Mouse (Mus musculus): ENCODE results near the gene Lbx2. TPM values are rescaled to one million over a fixed set of nuclear protein-coding genes. Genes with fewer than 3 reads are reported as not detected.

The Lbx2 gene
- 0.28 TPM in 1 of 2 replicates, not detected in the other for polyA plus RNA-seq (2014; fragmentation: Nextera tagmentation; extraction: Ambion mirVana)

GRCm38 (mm10) chr6:83086121-83087035 is at the start of gene Lbx2:
Lbx2 (plus strand) TSS chr6:83086367.
- no peaks in the 10 kb centered on the region for H3K9me3 ChIP-seq (ENCODE audit: control insufficient read depth, low read length)
- H3K9ac ChIP-seq (ENCODE audit: low read length) = peak within 1 kb of the TSS; percentile 44; the same call in 1 of the 2 replicates
- peak within 1 kb of the TSS; percentile 57 for H3K4me2 ChIP-seq (ENCODE audit: low read length)
- peaks cover 8% of the 10 kb centered on the region; the same call in 1 of the 2 replicates for H3K36me3 ChIP-seq (ENCODE audit: control insufficient read depth, insufficient read depth, low read length)
- WGBS = 2% methylated on average over 42 of the region's 42 CpGs
- ATAC-seq (ENCODE audit: insufficient number of reproducible peaks, insufficient read depth, low FRiP score, low read depth) = no peak
- peaks cover 88% of the 10 kb centered on the region for H3K27me3 ChIP-seq (ENCODE audit: control insufficient read depth, insufficient read depth, low read length)
- H3K27ac ChIP-seq (replicated peaks in 1 of 2; ENCODE audit: control insufficient read depth in 1 of 2, insufficient read depth in 1 of 2, low read depth in 2 of 2, low read length in 2 of 2) = no peak within 1 kb of the TSS
- H3K4me3 ChIP-seq (ENCODE audit: control insufficient read depth in 1 of 2, insufficient read depth in 1 of 2, low read depth in 1 of 2, low read length in 2 of 2) = peak within 1 kb of the TSS; percentile 26 to 28
- H3K4me1 ChIP-seq (ENCODE audit: control insufficient read depth in 2 of 2, insufficient read depth in 2 of 2, low read length in 2 of 2) = peaks cover 5 to 18% of the 10 kb centered on the region in 2 experiments; a peak in 3 of 4 replicates

GRCm38 (mm10) chr6:83037188-83037587 is 49.0 kb upstream of the Lbx2 start:
- Histone ChIP-seq H3K27me3 (ENCODE audit: control insufficient read depth, insufficient read depth, low read length) (peaks cover 1% of the 10 kb centered on the region), H3K27ac (replicated peaks in 1 of 2; ENCODE audit: control insufficient read depth in 1 of 2, insufficient read depth in 1 of 2, low read depth in 2 of 2, low read length in 2 of 2) (no peak overlapping the region), H3K4me1 (ENCODE audit: control insufficient read depth in 2 of 2, insufficient read depth in 2 of 2, low read length in 2 of 2) (peaks cover 5 to 12% of the 10 kb centered on the region in 2 experiments; a peak in 3 of 4 replicates), H3K9ac (ENCODE audit: low read length) (no peak overlapping the region), H3K4me2 (ENCODE audit: low read length) (no peak overlapping the region), H3K36me3 (ENCODE audit: control insufficient read depth, insufficient read depth, low read length) (no peaks in the 10 kb centered on the region), H3K9me3 (ENCODE audit: control insufficient read depth, low read length) (no peaks in the 10 kb centered on the region), H3K4me3 (ENCODE audit: control insufficient read depth in 1 of 2, insufficient read depth in 1 of 2, low read depth in 1 of 2, low read length in 2 of 2) (no peak overlapping the region)
- no peak for ATAC-seq (ENCODE audit: insufficient number of reproducible peaks, insufficient read depth, low FRiP score, low read depth)
- WGBS = 83% methylated on average over 8 of the region's 8 CpGs

GRCm38 (mm10) chr6:83038496-83039012 is 47.6 kb upstream of the Lbx2 start:
- H3K4me2 ChIP-seq (ENCODE audit: low read length) = peak overlapping the region; percentile 52
- WGBS = 14% methylated on average over 24 of the region's 24 CpGs
- peak overlapping the region; percentile 13 to 22; a peak in 2 of 4 replicates for H3K4me3 ChIP-seq (ENCODE audit: control insufficient read depth in 1 of 2, insufficient read depth in 1 of 2, low read depth in 1 of 2, low read length in 2 of 2)
- peaks cover 5 to 11% of the 10 kb centered on the region in 2 experiments; a peak in 2 of 4 replicates for H3K4me1 ChIP-seq (ENCODE audit: control insufficient read depth in 2 of 2, insufficient read depth in 2 of 2, low read length in 2 of 2)
- no peaks in the 10 kb centered on the region for H3K9me3 ChIP-seq (ENCODE audit: control insufficient read depth, low read length)
- no peaks in the 10 kb centered on the region; the same call in 1 of the 2 replicates for H3K27me3 ChIP-seq (ENCODE audit: control insufficient read depth, insufficient read depth, low read length)
- no peak overlapping the region for H3K27ac ChIP-seq (replicated peaks in 1 of 2; ENCODE audit: control insufficient read depth in 1 of 2, insufficient read depth in 1 of 2, low read depth in 2 of 2, low read length in 2 of 2)
- 0 out of 2 replicates have a peak, but pooled peaks have one; percentile 22 for ATAC-seq (ENCODE audit: insufficient number of reproducible peaks, insufficient read depth, low FRiP score, low read depth)
- H3K36me3 ChIP-seq (ENCODE audit: control insufficient read depth, insufficient read depth, low read length) = no peaks in the 10 kb centered on the region
- no peak overlapping the region; the same call in 1 of the 2 replicates for H3K9ac ChIP-seq (ENCODE audit: low read length)

- no peaks in the 10 kb centered on the region; the same call in 1 of the 2 replicates for H3K27me3 ChIP-seq (ENCODE audit: control insufficient read depth, insufficient read depth, low read length)
Measured at GRCm38 (mm10) chr6:83040601-83041000, 45.6 kb upstream of the Lbx2 start.

GRCm38 (mm10) chr6:83043561-83043960 is 42.6 kb upstream of the Lbx2 start:
- no peak overlapping the region for H3K27ac ChIP-seq (replicated peaks in 1 of 2; ENCODE audit: control insufficient read depth in 1 of 2, insufficient read depth in 1 of 2, low read depth in 2 of 2, low read length in 2 of 2)
- no peak for ATAC-seq (ENCODE audit: insufficient number of reproducible peaks, insufficient read depth, low FRiP score, low read depth)
- WGBS = 73% methylated on average over 6 of the region's 6 CpGs

More at GRCm38 (mm10) chr6:83040601-83041000, 45.6 kb upstream of the Lbx2 start:
- no peak for ATAC-seq (ENCODE audit: insufficient number of reproducible peaks, insufficient read depth, low FRiP score, low read depth)
- no peaks in the 10 kb centered on the region for H3K9me3 ChIP-seq (ENCODE audit: control insufficient read depth, low read length)
- H3K4me3 ChIP-seq (ENCODE audit: control insufficient read depth in 1 of 2, insufficient read depth in 1 of 2, low read depth in 1 of 2, low read length in 2 of 2) = no peak overlapping the region
- H3K4me2 ChIP-seq (ENCODE audit: low read length) = no peak overlapping the region
- H3K36me3 ChIP-seq (ENCODE audit: control insufficient read depth, insufficient read depth, low read length) = no peaks in the 10 kb centered on the region
- WGBS = 80% methylated on average over 5 of the region's 5 CpGs
- H3K27ac ChIP-seq (replicated peaks in 1 of 2; ENCODE audit: control insufficient read depth in 1 of 2, insufficient read depth in 1 of 2, low read depth in 2 of 2, low read length in 2 of 2) = no peak overlapping the region
- peaks cover 17 to 19% of the 10 kb centered on the region in 2 experiments for H3K4me1 ChIP-seq (ENCODE audit: control insufficient read depth in 2 of 2, insufficient read depth in 2 of 2, low read length in 2 of 2)
- no peak overlapping the region for H3K9ac ChIP-seq (ENCODE audit: low read length)

GRCm38 (mm10) chr6:83043993-83044392 is 42.2 kb upstream of the Lbx2 start:
- H3K4me3 ChIP-seq (ENCODE audit: control insufficient read depth in 1 of 2, insufficient read depth in 1 of 2, low read depth in 1 of 2, low read length in 2 of 2) = no peak overlapping the region
- H3K27me3 ChIP-seq (ENCODE audit: control insufficient read depth, insufficient read depth, low read length) = peaks cover 2% of the 10 kb centered on the region; the same call in 1 of the 2 replicates
- H3K36me3 ChIP-seq (ENCODE audit: control insufficient read depth, insufficient read depth, low read length) = no peaks in the 10 kb centered on the region
- no peak for ATAC-seq (ENCODE audit: insufficient number of reproducible peaks, insufficient read depth, low FRiP score, low read depth)
- H3K9ac ChIP-seq (ENCODE audit: low read length) = no peak overlapping the region
- no peak overlapping the region for H3K4me2 ChIP-seq (ENCODE audit: low read length)
- peak overlapping the region; percentile 52 to 70; a peak in 3 of 4 replicates for H3K27ac ChIP-seq (replicated peaks in 1 of 2; ENCODE audit: control insufficient read depth in 1 of 2, insufficient read depth in 1 of 2, low read depth in 2 of 2, low read length in 2 of 2)
- peaks cover 16 to 17% of the 10 kb centered on the region in 2 experiments for H3K4me1 ChIP-seq (ENCODE audit: control insufficient read depth in 2 of 2, insufficient read depth in 2 of 2, low read length in 2 of 2)
- no peaks in the 10 kb centered on the region for H3K9me3 ChIP-seq (ENCODE audit: control insufficient read depth, low read length)
- 92% methylated on average over 5 of the region's 5 CpGs for WGBS

More at GRCm38 (mm10) chr6:83043561-83043960, 42.6 kb upstream of the Lbx2 start:
- H3K27me3 ChIP-seq (ENCODE audit: control insufficient read depth, insufficient read depth, low read length) = peaks cover 2% of the 10 kb centered on the region; the same call in 1 of the 2 replicates
- H3K4me2 ChIP-seq (ENCODE audit: low read length) = no peak overlapping the region
- no peaks in the 10 kb centered on the region for H3K9me3 ChIP-seq (ENCODE audit: control insufficient read depth, low read length)
- no peak overlapping the region for H3K4me3 ChIP-seq (ENCODE audit: control insufficient read depth in 1 of 2, insufficient read depth in 1 of 2, low read depth in 1 of 2, low read length in 2 of 2)
- H3K36me3 ChIP-seq (ENCODE audit: control insufficient read depth, insufficient read depth, low read length) = no peaks in the 10 kb centered on the region
- no peak overlapping the region for H3K9ac ChIP-seq (ENCODE audit: low read length)
- peaks cover 16 to 17% of the 10 kb centered on the region in 2 experiments for H3K4me1 ChIP-seq (ENCODE audit: control insufficient read depth in 2 of 2, insufficient read depth in 2 of 2, low read length in 2 of 2)

- Histone ChIP-seq H3K4me1 (ENCODE audit: control insufficient read depth in 2 of 2, insufficient read depth in 2 of 2, low read length in 2 of 2) (peaks cover 16 to 17% of the 10 kb centered on the region in 2 experiments), H3K4me2 (ENCODE audit: low read length) (no peak overlapping the region)
- peak; percentile 72 for ATAC-seq (ENCODE audit: insufficient number of reproducible peaks, insufficient read depth, low FRiP score, low read depth)
Measured at GRCm38 (mm10) chr6:83044742-83045141, 41.4 kb upstream of the Lbx2 start.

More at GRCm38 (mm10) chr6:83044742-83045141, 41.4 kb upstream of the Lbx2 start:
- Histone ChIP-seq H3K27me3 (ENCODE audit: control insufficient read depth, insufficient read depth, low read length) (peaks cover 2% of the 10 kb centered on the region; the same call in 1 of the 2 replicates), H3K36me3 (ENCODE audit: control insufficient read depth, insufficient read depth, low read length) (no peaks in the 10 kb centered on the region), H3K9ac (ENCODE audit: low read length) (no peak overlapping the region), H3K9me3 (ENCODE audit: control insufficient read depth, low read length) (no peaks in the 10 kb centered on the region), H3K27ac (replicated peaks in 1 of 2; ENCODE audit: control insufficient read depth in 1 of 2, insufficient read depth in 1 of 2, low read depth in 2 of 2, low read length in 2 of 2) (peak overlapping the region; percentile 52 to 70), H3K4me3 (ENCODE audit: control insufficient read depth in 1 of 2, insufficient read depth in 1 of 2, low read depth in 1 of 2, low read length in 2 of 2) (no peak overlapping the region)
- 12% methylated on average over 9 of the region's 9 CpGs for WGBS

Data from heart, embryonic 14.5 days (tissue).